Mouse (Mus musculus): ENCODE data around the gene Ifi27l2a. TPM values are rescaled to one million over a fixed set of nuclear protein-coding genes. Genes with fewer than 3 reads are reported as not detected.

Gene Ifi27l2a
- polyA plus RNA-seq, 1 experiment, result 427 TPM

GRCm38 (mm10) chr12:103395486-103396275 lies 47.8 kb downstream of the Ifi27l2a start:
- Histone ChIP-seq H3K36me3 (ENCODE audit: control insufficient read depth, insufficient read depth, low read length) (no peaks in the 10 kb centered on the region), H3K4me3 (ENCODE audit: insufficient read depth, low read depth, low read length) (no peak overlapping the region), H3K27ac (ENCODE audit: insufficient read depth, low read depth, low read length) (peak overlapping the region; percentile 4; the same call in 1 of the 2 replicates), H3K27me3 (replicated peaks; ENCODE audit: control insufficient read depth, insufficient read depth, low read length) (no peaks in the 10 kb centered on the region), H3K4me1 (ENCODE audit: control insufficient read depth, insufficient read depth, low read length) (peaks cover 7% of the 10 kb centered on the region)
- WGBS, result 31% methylated on average over 12 of the region's 12 CpGs
- peak; percentile 84 for DNase-seq
- no peak for TF ChIP-seq POLR2A (IDR thresholded peaks at IDR 0.05; ENCODE audit: low read depth, low read length)
- no peak for TF ChIP-seq CTCF (conservative IDR thresholded peaks at IDR 0.05; ENCODE audit: insufficient read depth, insufficient read length, low read depth, low read length)

- no peaks in the 10 kb centered on the region for H3K36me3 ChIP-seq (ENCODE audit: control insufficient read depth, insufficient read depth, low read length)
- no peaks in the 10 kb centered on the region for H3K27me3 ChIP-seq (replicated peaks; ENCODE audit: control insufficient read depth, insufficient read depth, low read length)
- 71% methylated on average over 6 of the region's 6 CpGs for WGBS
- H3K4me3 ChIP-seq (ENCODE audit: insufficient read depth, low read depth, low read length), result no peak overlapping the region
- no peak for DNase-seq
- peaks cover 10% of the 10 kb centered on the region for H3K4me1 ChIP-seq (ENCODE audit: control insufficient read depth, insufficient read depth, low read length)
- no peak overlapping the region for H3K27ac ChIP-seq (ENCODE audit: insufficient read depth, low read depth, low read length)
- TF ChIP-seq POLR2A (IDR thresholded peaks at IDR 0.05; ENCODE audit: low read depth, low read length) (no peak), CTCF (conservative IDR thresholded peaks at IDR 0.05; ENCODE audit: insufficient read depth, insufficient read length, low read depth, low read length) (no peak)
Observed at GRCm38 (mm10) chr12:103393528-103393927, 50.0 kb downstream of the Ifi27l2a start.

Other genes with a start within 250 kb of the Ifi27l2a start
- gene Prima1, start 201.5 kb downstream of the Ifi27l2a start, polyA plus RNA-seq (2012; rRNA removed), result 6.5 and 6.6 TPM in 2 replicates
- 0.05 and 0.08 TPM in 2 replicates for gene Fam181a, start 132.7 kb downstream of the Ifi27l2a start, polyA plus RNA-seq (2012; rRNA removed)
- 6.7 and 10.7 TPM in 2 replicates for gene Asb2, start 87.7 kb downstream of the Ifi27l2a start, polyA plus RNA-seq (2012; rRNA removed)
- gene Otub2, start 55.0 kb downstream of the Ifi27l2a start, polyA plus RNA-seq (2012; rRNA removed), result 3.9 and 4.0 TPM in 2 replicates
- gene 9330161L09Rik, start 35.9 kb downstream of the Ifi27l2a start, polyA plus RNA-seq (2012; rRNA removed), result 0.81 and 0.88 TPM in 2 replicates
- gene Ddx24, start 17.9 kb downstream of the Ifi27l2a start, polyA plus RNA-seq (2012; rRNA removed), result 37.5 and 41.9 TPM in 2 replicates
- 320 and 355 TPM in 2 replicates for gene Ifi27, start 9.5 kb downstream of the Ifi27l2a start, polyA plus RNA-seq (2012; rRNA removed)
- 0.08 and 0.19 TPM in 2 replicates for gene Ifi27l2b, start 13.5 kb upstream of the Ifi27l2a start, polyA plus RNA-seq (2012; rRNA removed)
- gene Ppp4r4, start 88.6 kb upstream of the Ifi27l2a start, polyA plus RNA-seq (2012; rRNA removed), result 0.99 and 1.0 TPM in 2 replicates
- gene Serpina10, start 187.8 kb upstream of the Ifi27l2a start, polyA plus RNA-seq (2012; rRNA removed), result 1.5 TPM in 2 replicates
- gene Serpina6, start 213.5 kb upstream of the Ifi27l2a start, polyA plus RNA-seq (2012; rRNA removed), result 0.58 and 0.81 TPM in 2 replicates
- not detected in 2 replicates for gene Serpina16, start 232.5 kb upstream of the Ifi27l2a start, polyA plus RNA-seq (2012; rRNA removed)